Mouse (Mus musculus) embryo, embryonic 11.5 days (tissue): ENCODE data around the gene Fmnl2.

Experiments used
- DNase-seq: peaks from one replicate; pipeline ENCODE4 v3.0.0-alpha.2; 2012; ENCODE audit warnings: low read depth, low spot score

Gene Fmnl2

GRCm38 (mm10) chr2:52986354-52986753, 128.7 kb downstream of the Fmnl2 start:
- no peak for DNase-seq

GRCm38 (mm10) chr2:52987035-52987434, 129.4 kb downstream of the Fmnl2 start:
- no peak for DNase-seq

- DNase-seq, result no peak
Measured at GRCm38 (mm10) chr2:52987637-52988295, 130.1 kb downstream of the Fmnl2 start.

- DNase-seq, result no peak
Measured at GRCm38 (mm10) chr2:52989316-52989715, 131.7 kb downstream of the Fmnl2 start.

GRCm38 (mm10) chr2:52990874-52991687, 133.4 kb downstream of the Fmnl2 start:
- no peak for DNase-seq

GRCm38 (mm10) chr2:52991688-52992194, 134.1 kb downstream of the Fmnl2 start:
- no peak for DNase-seq

- DNase-seq, result no peak
Measured at GRCm38 (mm10) chr2:52993241-52993640, 135.6 kb downstream of the Fmnl2 start.

GRCm38 (mm10) chr2:52994526-52994925, 136.9 kb downstream of the Fmnl2 start:
- no peak for DNase-seq

- DNase-seq, result no peak
Measured at GRCm38 (mm10) chr2:52997955-52998750, 140.5 kb downstream of the Fmnl2 start.

- no peak for DNase-seq
Measured at GRCm38 (mm10) chr2:52999524-52999969, 141.9 kb downstream of the Fmnl2 start.

GRCm38 (mm10) chr2:53000446-53000845, 142.8 kb downstream of the Fmnl2 start:
- no peak for DNase-seq

GRCm38 (mm10) chr2:53006161-53006560, 148.5 kb downstream of the Fmnl2 start:
- no peak for DNase-seq

- peak; percentile 27 for DNase-seq
Measured at GRCm38 (mm10) chr2:53007142-53007541, 149.5 kb downstream of the Fmnl2 start.

GRCm38 (mm10) chr2:53013051-53013450, 155.4 kb downstream of the Fmnl2 start:
- no peak for DNase-seq

- DNase-seq, result no peak
Measured at GRCm38 (mm10) chr2:53014451-53014850, 156.8 kb downstream of the Fmnl2 start.

GRCm38 (mm10) chr2:53022982-53023381, 165.3 kb downstream of the Fmnl2 start:
- DNase-seq, result no peak

- no peak for DNase-seq
Measured at GRCm38 (mm10) chr2:53026056-53026769, 168.6 kb downstream of the Fmnl2 start.

GRCm38 (mm10) chr2:53028868-53029267, 171.2 kb downstream of the Fmnl2 start:
- no peak for DNase-seq

GRCm38 (mm10) chr2:53029716-53030431, 172.2 kb downstream of the Fmnl2 start:
- DNase-seq, result peak; percentile 38

GRCm38 (mm10) chr2:53030432-53030826, 172.8 kb downstream of the Fmnl2 start:
- no peak for DNase-seq

GRCm38 (mm10) chr2:53038253-53038652, 180.6 kb downstream of the Fmnl2 start:
- DNase-seq, result no peak
